Mouse (Mus musculus) kidney, embryonic 16.5 days (tissue): ENCODE results near the gene Actg2. TPM values are rescaled to one million over a fixed set of nuclear protein-coding genes. Genes with fewer than 3 reads are reported as not detected.

Source experiments
- ATAC-seq: fragments of 200-750 bp; cut with Nextera tagmentation; 2 replicates; pipeline ENCODE4 v1.8.0; 2017; ENCODE audit warnings: moderate TSS enrichment; ENCODE audit not compliant: low FRiP score, low TSS enrichment
- H3K27ac ChIP-seq: fragments of 300-500 bp; sonication (generic); 2 replicates; pipeline ENCODE4 v1.5.1; 2014; ENCODE audit warnings: low read length
- H3K27me3 ChIP-seq: fragments of 300-500 bp; sonication (generic); 2 replicates; pipeline ENCODE4 v1.6.1; 2014; ENCODE audit warnings: low read length, control low read depth, mixed read lengths; ENCODE audit not compliant: insufficient read depth
- H3K36me3 ChIP-seq: fragments of 300-500 bp; sonication (generic); 2 replicates; pipeline ENCODE4 v1.6.1; 2014; ENCODE audit warnings: low read length, control low read depth, mixed read lengths; ENCODE audit not compliant: insufficient read depth
- H3K4me1 ChIP-seq: fragments of 300-500 bp; sonication (generic); 2 replicates; pipeline ENCODE4 v1.6.1; 2014; ENCODE audit warnings: low read length, control low read depth, mixed read lengths; ENCODE audit not compliant: insufficient read depth
- H3K4me2 ChIP-seq: fragments of 300-500 bp; sonication (generic); replicated peaks from 2 replicates; pipeline ENCODE4 v1.6.1; 2014; ENCODE audit warnings: low read depth, low read length
- H3K4me3 ChIP-seq: fragments of 300-500 bp; sonication (generic); 2 replicates; pipeline ENCODE4 v1.5.1; 2014; ENCODE audit warnings: mild to moderate bottlenecking, low read length
- H3K9ac ChIP-seq: fragments of 300-500 bp; sonication (generic); replicated peaks from 2 replicates; pipeline ENCODE4 v1.6.1; 2014; ENCODE audit warnings: low read length
- H3K9me3 ChIP-seq: fragments of 300-500 bp; sonication (generic); 2 replicates; pipeline ENCODE4 v1.6.1; 2016; ENCODE audit warnings: low read length, control low read depth
- WGBS: fragments of 180-500 bp; shearing (Covaris S2); extraction: QIAGEN DNeasy Blood & Tissue Kit; methylation state at CpG from one replicate; pipeline ENCODE4 v1.1.7; 2014; 5-methylcytosine and 5-hydroxymethylcytosine counted together
- polyA plus RNA-seq: library from polyadenylated mRNA; unstranded; fragments of >200 nt; fragmentation: Nextera tagmentation; extraction: Ambion mirVana; gene quantifications from 2 replicates; pipeline ENCODE4 v1.2.1, GENCODE M21; 2015

Actg2 gene
- polyA plus RNA-seq, 1 experiment from 2014 or later = 182 TPM

GRCm38 (mm10) chr6:83501524-83502310, 34.3 kb downstream of the Actg2 start:
- WGBS = 42% methylated on average over 9 of the region's 9 CpGs
- H3K4me2 ChIP-seq = no peak overlapping the region
- H3K27me3 ChIP-seq = no peaks in the 10 kb centered on the region
- H3K9me3 ChIP-seq = no peaks in the 10 kb centered on the region
- H3K36me3 ChIP-seq = peaks cover 4% of the 10 kb centered on the region; the same call in 1 of the 2 replicates
- peak overlapping the region; percentile 28; the same call in 1 of the 2 replicates for H3K9ac ChIP-seq
- H3K4me1 ChIP-seq = peaks cover 11% of the 10 kb centered on the region
- ATAC-seq = no peak
- H3K4me3 ChIP-seq = no peak overlapping the region
- peak overlapping the region; percentile 20; the same call in 1 of the 2 replicates for H3K27ac ChIP-seq

DNA sequence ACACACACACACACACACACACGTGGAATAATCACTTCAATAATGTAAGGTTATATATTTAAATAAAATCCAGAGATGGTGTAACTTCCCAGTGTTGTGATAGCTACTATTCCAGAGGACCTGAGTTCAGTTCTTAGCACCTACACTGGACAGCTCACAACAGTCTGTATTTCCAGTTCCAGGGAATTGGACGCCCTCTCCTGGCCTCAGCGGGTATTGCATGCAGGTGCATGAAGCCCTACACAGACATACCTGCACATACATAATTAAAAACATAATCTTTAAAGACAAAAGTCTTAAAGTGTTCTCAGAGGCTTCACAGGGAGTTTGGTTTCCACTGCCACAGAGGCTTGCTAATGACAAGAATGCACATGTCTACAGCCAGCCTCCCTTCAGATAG, 35.6 kb downstream of the Actg2 start:
- Histone ChIP-seq H3K9me3 (no peaks in the 10 kb centered on the region), H3K27me3 (no peaks in the 10 kb centered on the region), H3K4me2 (no peak overlapping the region), H3K4me1 (peaks cover 5% of the 10 kb centered on the region), H3K9ac (no peak overlapping the region), H3K27ac (no peak overlapping the region), H3K36me3 (peaks cover 4% of the 10 kb centered on the region; the same call in 1 of the 2 replicates), H3K4me3 (no peak overlapping the region)
- WGBS = 78% methylated on average over 3 of the region's 3 CpGs
- no peak for ATAC-seq

- no peak overlapping the region for H3K27ac ChIP-seq
- no peak overlapping the region for H3K4me3 ChIP-seq
- H3K9ac ChIP-seq = no peak overlapping the region
- H3K9me3 ChIP-seq = no peaks in the 10 kb centered on the region
- 90% methylated on average over 10 of the region's 10 CpGs for WGBS
- no peaks in the 10 kb centered on the region for H3K27me3 ChIP-seq
- peaks cover 6% of the 10 kb centered on the region for H3K36me3 ChIP-seq
- ATAC-seq = no peak
- peaks cover 5% of the 10 kb centered on the region for H3K4me1 ChIP-seq
- H3K4me2 ChIP-seq = no peak overlapping the region
These were observed 37.0 kb downstream of the Actg2 start for GRCm38 (mm10) chr6:83499078-83499477.

DNA sequence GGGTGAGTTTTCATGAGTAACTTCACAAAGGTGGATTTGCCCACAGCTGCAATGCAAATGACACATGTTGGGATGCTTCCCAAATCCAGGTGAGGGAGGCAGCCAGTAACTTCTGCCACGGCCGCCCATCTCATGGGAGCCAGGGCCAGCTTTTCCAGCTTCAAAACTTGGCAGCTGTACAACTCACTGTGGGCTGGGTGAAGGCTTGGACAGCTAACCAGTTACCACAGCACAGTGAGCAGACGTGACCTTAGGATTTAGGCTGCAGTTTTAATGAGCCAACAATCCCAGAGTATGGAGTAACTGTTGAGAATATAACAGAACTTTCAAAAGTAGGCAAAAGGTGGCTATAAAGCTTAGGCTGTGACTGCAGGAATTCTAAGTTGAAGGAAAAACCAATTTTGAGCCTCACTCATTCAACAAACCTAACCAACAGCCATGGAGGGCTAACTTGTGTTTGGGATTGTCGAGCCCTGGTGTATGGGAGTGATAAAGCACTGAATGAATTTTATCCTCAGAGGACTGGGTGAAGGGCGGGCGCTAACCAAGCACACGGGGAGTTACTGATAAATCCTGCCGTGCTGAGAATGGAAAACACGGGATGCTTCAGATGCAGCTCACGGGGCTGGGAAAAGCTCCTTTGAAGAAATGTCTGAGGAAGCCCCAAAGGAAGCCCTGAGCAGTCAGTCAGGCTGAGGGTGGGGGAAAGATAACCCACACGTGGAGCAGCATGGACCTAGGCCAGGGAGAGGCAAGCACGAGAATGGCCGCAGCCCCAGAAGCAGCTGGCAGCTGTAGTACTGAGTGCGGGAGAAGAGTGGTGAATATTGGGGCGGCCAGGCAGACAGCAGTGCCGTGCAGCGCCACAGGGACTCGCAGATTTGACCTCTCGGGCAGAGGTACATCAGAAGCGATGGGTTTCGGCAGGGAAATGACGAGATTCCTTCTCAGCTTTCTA, 39.0 kb downstream of the Actg2 start:
- H3K9ac ChIP-seq = no peak overlapping the region
- H3K4me3 ChIP-seq = no peak overlapping the region
- H3K36me3 ChIP-seq = peaks cover 18% of the 10 kb centered on the region
- no peak overlapping the region for H3K4me2 ChIP-seq
- H3K4me1 ChIP-seq = peaks cover 5% of the 10 kb centered on the region
- H3K9me3 ChIP-seq = no peaks in the 10 kb centered on the region
- WGBS = 83% methylated on average over 22 of the region's 22 CpGs
- ATAC-seq = no peak
- no peaks in the 10 kb centered on the region for H3K27me3 ChIP-seq
- no peak overlapping the region for H3K27ac ChIP-seq

GRCm38 (mm10) chr6:83496009-83496752, 39.9 kb downstream of the Actg2 start:
- no peak overlapping the region for H3K9ac ChIP-seq
- no peak overlapping the region for H3K4me2 ChIP-seq
- H3K36me3 ChIP-seq = peaks cover 20% of the 10 kb centered on the region
- no peaks in the 10 kb centered on the region for H3K4me1 ChIP-seq
- no peaks in the 10 kb centered on the region for H3K9me3 ChIP-seq
- H3K27ac ChIP-seq = no peak overlapping the region
- 0 out of 2 replicates have a peak, but pooled peaks have one; percentile 35 for ATAC-seq
- H3K27me3 ChIP-seq = no peaks in the 10 kb centered on the region
- H3K4me3 ChIP-seq = no peak overlapping the region
- WGBS = 90% methylated on average over 9 of the region's 9 CpGs

DNA sequence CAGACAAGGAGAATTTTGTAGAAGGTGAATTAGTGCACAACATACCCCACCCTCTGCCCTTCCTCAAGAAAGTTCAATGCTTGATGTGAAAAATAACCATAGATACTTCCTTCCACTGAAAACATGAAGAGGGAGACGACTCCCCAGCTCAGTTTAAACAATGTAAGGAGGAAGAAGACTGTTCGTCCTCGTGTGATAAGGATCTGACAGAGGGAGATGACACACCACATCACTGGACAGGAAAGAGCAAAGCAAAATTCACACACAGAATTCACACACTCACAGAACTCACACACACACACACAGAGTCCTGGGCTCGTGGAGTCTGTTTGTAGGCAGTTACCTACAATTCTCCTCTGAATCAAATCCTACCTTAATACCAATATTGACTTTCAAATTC, 45.4 kb downstream of the Actg2 start:
- H3K27me3 ChIP-seq = no peaks in the 10 kb centered on the region
- no peak overlapping the region for H3K4me3 ChIP-seq
- H3K4me1 ChIP-seq = no peaks in the 10 kb centered on the region
- no peak overlapping the region for H3K9ac ChIP-seq
- no peak overlapping the region for H3K4me2 ChIP-seq
- no peak overlapping the region for H3K27ac ChIP-seq
- H3K9me3 ChIP-seq = no peaks in the 10 kb centered on the region
- peaks cover 37% of the 10 kb centered on the region for H3K36me3 ChIP-seq
- 66% methylated on average over 4 of the region's 4 CpGs for WGBS
- no peak for ATAC-seq

- Histone ChIP-seq H3K9me3 (no peaks in the 10 kb centered on the region), H3K4me2 (no peak overlapping the region), H3K4me1 (no peaks in the 10 kb centered on the region), H3K27ac (no peak overlapping the region), H3K27me3 (no peaks in the 10 kb centered on the region), H3K36me3 (peaks cover 42% of the 10 kb centered on the region), H3K4me3 (no peak overlapping the region), H3K9ac (no peak overlapping the region)
- 88% methylated on average over 5 of the region's 5 CpGs for WGBS
- no peak for ATAC-seq
These were observed 47.9 kb downstream of the Actg2 start for GRCm38 (mm10) chr6:83488200-83488599.

DNA sequence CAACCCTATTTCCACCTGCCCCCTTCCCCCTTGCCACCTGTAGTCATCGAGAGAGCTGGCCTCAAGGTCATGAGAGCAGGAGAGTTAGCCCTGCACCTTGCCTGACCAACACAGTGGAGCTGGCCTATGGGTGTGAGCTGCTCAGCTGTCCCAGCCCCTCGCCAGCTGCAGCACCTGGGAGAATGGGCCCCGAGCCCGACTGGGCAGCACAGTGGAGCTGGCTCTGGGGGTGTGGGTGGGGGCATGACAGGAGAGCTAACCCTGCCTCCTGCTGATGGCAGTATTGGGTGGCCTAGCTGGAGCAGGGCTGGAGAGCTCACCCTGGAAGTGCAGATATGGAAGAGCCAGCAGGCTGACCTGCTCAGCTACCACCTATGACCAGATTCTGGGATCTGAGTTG, 48.8 kb downstream of the Actg2 start:
- no peak for ATAC-seq
- 94% methylated on average over 4 of the region's 4 CpGs for WGBS
- Histone ChIP-seq H3K36me3 (peaks cover 40% of the 10 kb centered on the region), H3K9me3 (no peaks in the 10 kb centered on the region), H3K9ac (no peak overlapping the region), H3K27ac (no peak overlapping the region), H3K4me3 (no peak overlapping the region), H3K4me1 (peaks cover 2% of the 10 kb centered on the region; the same call in 1 of the 2 replicates), H3K4me2 (no peak overlapping the region), H3K27me3 (no peaks in the 10 kb centered on the region)

DNA sequence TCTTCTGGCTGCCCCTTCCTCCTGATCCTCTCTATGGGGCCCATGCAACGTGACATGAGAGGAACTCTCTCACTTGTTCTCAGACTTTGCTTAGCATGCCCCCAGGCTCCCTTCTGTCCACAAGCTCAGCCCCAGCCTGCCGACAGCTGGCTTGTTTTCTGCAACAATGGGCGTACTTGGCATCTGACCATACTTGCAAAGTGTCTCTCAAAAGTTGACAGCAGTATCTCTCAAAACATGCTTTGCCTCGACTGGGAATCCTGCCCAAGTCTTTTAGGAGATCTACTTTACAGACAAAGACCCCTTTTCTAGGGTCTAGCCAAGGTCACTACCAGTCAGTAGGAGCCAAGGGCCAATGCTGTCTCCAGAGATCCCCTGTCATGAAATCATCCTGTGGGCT, 50.2 kb downstream of the Actg2 start:
- no peak for ATAC-seq
- Histone ChIP-seq H3K4me2 (no peak overlapping the region), H3K9me3 (no peaks in the 10 kb centered on the region), H3K36me3 (peaks cover 42% of the 10 kb centered on the region), H3K4me3 (no peak overlapping the region), H3K27me3 (no peaks in the 10 kb centered on the region), H3K4me1 (peaks cover 4% of the 10 kb centered on the region; the same call in 1 of the 2 replicates), H3K27ac (no peak overlapping the region), H3K9ac (no peak overlapping the region)
- WGBS = 79% methylated on average over 4 of the region's 4 CpGs
